Mouse (Mus musculus) neural tube, embryonic 11.5 days (tissue): Measurements from ENCODE around the gene Nlrx1. TPM values are rescaled to one million over a fixed set of nuclear protein-coding genes. Genes with fewer than 3 reads are reported as not detected.

Source experiments
- ATAC-seq: fragments of 200-750 bp; cut with Nextera tagmentation; 2 replicates; pipeline ENCODE4 v1.8.0; 2017; ENCODE audit warnings: moderate number of reproducible peaks, mild to moderate bottlenecking, moderate TSS enrichment, moderate library complexity; ENCODE audit not compliant: insufficient read depth, low FRiP score, low TSS enrichment
- DNase-seq: peaks from one replicate; pipeline ENCODE4 v3.0.0-alpha.2; 2015; ENCODE audit warnings: low spot score
- H3K27ac ChIP-seq: fragments of 300-500 bp; sonication (generic); 2 replicates; pipeline ENCODE4 v1.5.1; 2014; ENCODE audit warnings: low read depth, mild to moderate bottlenecking, low read length
- H3K27me3 ChIP-seq: fragments of 300-500 bp; sonication (generic); 2 replicates; pipeline ENCODE4 v1.6.1; 2014; ENCODE audit warnings: mild to moderate bottlenecking, low read length, mixed read lengths; ENCODE audit not compliant: control insufficient read depth, insufficient read depth
- H3K36me3 ChIP-seq: fragments of 300-500 bp; sonication (generic); 2 replicates; pipeline ENCODE4 v1.6.1; 2014; ENCODE audit warnings: mild to moderate bottlenecking, low read length, moderate library complexity, mixed read lengths; ENCODE audit not compliant: control insufficient read depth, insufficient read depth
- H3K4me1 ChIP-seq: fragments of 300-500 bp; sonication (generic); 2 replicates; pipeline ENCODE4 v1.6.1; 2014; ENCODE audit warnings: low read length, mixed read lengths; ENCODE audit not compliant: control insufficient read depth, insufficient read depth
- H3K4me2 ChIP-seq: fragments of 300-500 bp; sonication (generic); 2 replicates; pipeline ENCODE4 v1.6.1; 2014; ENCODE audit warnings: low read depth, mild to moderate bottlenecking, moderate library complexity
- H3K4me3 ChIP-seq: fragments of 300-500 bp; sonication (generic); 2 replicates; pipeline ENCODE4 v1.5.1; 2014; ENCODE audit warnings: low read depth, low read length
- H3K9ac ChIP-seq: fragments of 300-500 bp; sonication (generic); 2 replicates; pipeline ENCODE4 v1.6.1; 2014; ENCODE audit warnings: mild to moderate bottlenecking, low read length
- H3K9me3 ChIP-seq: fragments of 300-500 bp; sonication (generic); 2 replicates; pipeline ENCODE4 v1.6.1; 2016; ENCODE audit warnings: low read length; ENCODE audit not compliant: control insufficient read depth
- WGBS: fragments of 180-500 bp; shearing (Covaris S2); extraction: QIAGEN DNeasy Blood & Tissue Kit; methylation state at CpG from one replicate; pipeline ENCODE4 v1.1.7; 2014; 5-methylcytosine and 5-hydroxymethylcytosine counted together
- polyA plus RNA-seq: library from polyadenylated mRNA; unstranded; fragments of >200 nt; fragmentation: Nextera tagmentation; extraction: Ambion mirVana; gene quantifications from 2 replicates; pipeline ENCODE4 v1.2.1, GENCODE M21; 2014

Gene Nlrx1
- polyA plus RNA-seq, 1 experiment from 2014 or later, result 2.4 TPM

DNA sequence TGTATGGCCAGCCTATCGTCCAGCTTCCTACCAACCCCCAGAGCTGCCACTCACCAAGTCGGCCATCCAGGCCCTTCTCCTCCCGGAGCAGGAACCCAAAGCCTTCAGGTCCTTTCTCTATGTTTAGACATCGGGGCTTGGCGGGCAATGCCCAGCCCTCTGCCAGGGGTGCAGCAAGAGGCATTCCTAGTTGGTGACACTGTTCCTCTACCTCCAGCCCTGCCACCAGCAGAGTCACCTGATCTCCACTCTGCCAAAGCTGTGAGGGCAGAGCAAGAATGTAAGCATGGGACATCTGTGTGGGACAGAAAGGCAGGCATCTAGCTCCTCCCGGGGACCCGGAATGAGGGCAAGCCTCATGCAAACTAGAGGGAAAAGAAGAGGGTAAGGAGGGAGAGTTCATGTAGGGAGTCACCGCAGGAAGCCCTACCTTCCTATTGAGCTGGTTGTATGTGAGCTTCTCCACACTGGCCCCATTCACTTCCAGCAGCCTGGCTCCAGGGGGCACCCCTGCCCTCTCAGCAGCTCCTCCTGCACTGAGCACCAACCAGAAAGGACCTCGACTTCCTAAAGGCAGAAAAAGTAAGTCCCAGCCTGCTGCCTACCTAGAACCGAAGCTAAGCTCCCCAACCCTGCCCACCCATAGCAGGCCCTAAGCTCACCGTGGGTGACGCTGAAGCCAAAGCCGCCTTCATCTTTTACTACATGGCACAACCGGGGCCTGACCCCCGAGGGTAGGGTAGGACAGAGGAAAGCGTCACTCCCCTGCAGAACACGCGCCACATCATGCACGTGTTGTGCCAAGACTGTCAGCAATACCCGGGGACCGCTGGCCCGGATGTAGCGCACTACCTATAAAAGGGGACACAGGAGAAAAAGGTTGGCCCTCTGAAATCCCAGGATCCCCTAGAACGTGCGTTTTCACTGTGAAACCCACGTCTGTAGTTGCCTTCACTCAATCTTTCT, 18.9 kb downstream of the Nlrx1 start:
- DNase-seq (peak; percentile 62), ATAC-seq (no peak; the same call in 1 of the 2 replicates)
- 44% methylated on average over 26 of the region's 26 CpGs for WGBS
- Histone ChIP-seq H3K36me3 (no peaks in the 10 kb centered on the region), H3K4me3 (no peak overlapping the region), H3K27ac (no peak overlapping the region), H3K27me3 (no peaks in the 10 kb centered on the region), H3K9ac (no peak overlapping the region), H3K9me3 (no peaks in the 10 kb centered on the region), H3K4me1 (peaks cover 3% of the 10 kb centered on the region), H3K4me2 (no peak overlapping the region)

- Histone ChIP-seq H3K9me3 (no peaks in the 10 kb centered on the region), H3K4me1 (no peaks in the 10 kb centered on the region), H3K9ac (no peak overlapping the region), H3K27ac (no peak overlapping the region), H3K4me3 (no peak overlapping the region), H3K36me3 (no peaks in the 10 kb centered on the region), H3K27me3 (no peaks in the 10 kb centered on the region), H3K4me2 (no peak overlapping the region)
- DNase-seq (no peak), ATAC-seq (no peak)
- 81% methylated on average over 6 of the region's 6 CpGs for WGBS
Observed at GRCm38 (mm10) chr9:44247907-44248306, 20.5 kb downstream of the Nlrx1 start.

GRCm38 (mm10) chr9:44243621-44244020, 24.8 kb downstream of the Nlrx1 start:
- no peaks in the 10 kb centered on the region for H3K9me3 ChIP-seq
- H3K9ac ChIP-seq, result no peak overlapping the region
- H3K27me3 ChIP-seq, result no peaks in the 10 kb centered on the region
- ATAC-seq (no peak), DNase-seq (no peak)
- H3K36me3 ChIP-seq, result no peaks in the 10 kb centered on the region
- H3K4me1 ChIP-seq, result no peaks in the 10 kb centered on the region
- no peak overlapping the region for H3K4me3 ChIP-seq
- no peak overlapping the region for H3K27ac ChIP-seq
- H3K4me2 ChIP-seq, result no peak overlapping the region
- WGBS, result 45% methylated on average over 2 of the region's 2 CpGs

DNA sequence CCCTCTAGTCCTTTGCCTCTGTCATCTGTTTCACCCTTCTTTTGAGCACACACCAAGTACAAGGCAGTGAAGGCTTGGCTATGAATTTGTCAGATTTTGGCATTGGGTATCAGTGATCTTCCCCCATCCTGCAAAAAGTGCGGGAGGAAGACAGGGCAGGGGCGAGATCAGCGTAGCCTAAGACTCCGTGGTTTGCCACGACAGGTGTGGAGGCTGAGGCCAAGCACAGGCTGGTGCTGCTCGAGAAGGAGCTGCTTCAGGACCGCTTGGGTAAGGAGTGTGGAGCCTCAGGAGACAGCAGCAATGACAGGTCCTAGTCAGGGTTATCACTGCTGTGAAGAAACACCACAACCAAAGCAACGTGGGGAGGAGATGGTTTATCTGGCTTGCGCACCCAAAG, 27.0 kb downstream of the Nlrx1 start:
- no peak overlapping the region for H3K4me2 ChIP-seq
- no peak for ATAC-seq
- no peaks in the 10 kb centered on the region for H3K36me3 ChIP-seq
- H3K4me1 ChIP-seq, result no peaks in the 10 kb centered on the region
- no peak for DNase-seq
- no peak overlapping the region for H3K9ac ChIP-seq
- H3K4me3 ChIP-seq, result no peak overlapping the region
- H3K27me3 ChIP-seq, result no peaks in the 10 kb centered on the region
- WGBS, result 80% methylated on average over 9 of the region's 9 CpGs
- no peak overlapping the region for H3K27ac ChIP-seq
- H3K9me3 ChIP-seq, result no peaks in the 10 kb centered on the region

- Histone ChIP-seq H3K4me2 (no peak overlapping the region), H3K4me3 (no peak overlapping the region), H3K4me1 (no peaks in the 10 kb centered on the region), H3K9me3 (no peaks in the 10 kb centered on the region), H3K36me3 (no peaks in the 10 kb centered on the region), H3K27ac (no peak overlapping the region), H3K9ac (no peak overlapping the region), H3K27me3 (no peaks in the 10 kb centered on the region)
- WGBS, result 53% methylated on average over 5 of the region's 5 CpGs
- no peak for ATAC-seq
- no peak for DNase-seq
Observed at GRCm38 (mm10) chr9:44240911-44241310, 27.5 kb downstream of the Nlrx1 start.

DNA sequence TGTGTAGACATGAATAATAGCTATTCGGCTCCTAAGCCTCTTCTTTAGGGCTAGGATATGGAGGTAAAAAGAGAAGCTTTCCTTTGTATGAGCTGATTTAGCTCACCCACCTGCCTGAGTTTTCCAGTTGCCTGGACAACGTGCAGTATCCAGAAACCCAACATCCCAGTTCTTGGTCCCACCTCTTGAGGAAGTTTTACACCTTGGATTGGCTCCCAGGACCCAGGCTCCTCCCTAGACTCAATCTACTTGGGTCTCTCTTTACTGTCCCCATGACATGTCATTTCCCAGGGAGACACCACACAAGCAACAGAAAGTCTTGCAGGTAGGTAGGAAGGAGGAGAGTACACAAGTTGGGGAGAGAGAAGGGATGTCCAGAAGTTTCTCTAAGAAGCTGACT, 28.0 kb downstream of the Nlrx1 start, which contains the start of gene Ccdc153:
Gene Ccdc153, plus strand, starts transcription at position 278 of the 400 bp plus-strand sequence.
- H3K9ac ChIP-seq, result no peak within 1 kb of the TSS
- no peak for ATAC-seq
- no peaks in the 10 kb centered on the region for H3K4me1 ChIP-seq
- no peaks in the 10 kb centered on the region for H3K27me3 ChIP-seq
- no peak within 1 kb of the TSS for H3K4me2 ChIP-seq
- no peaks in the 10 kb centered on the region for H3K9me3 ChIP-seq
- no peak within 1 kb of the TSS for H3K27ac ChIP-seq
- H3K36me3 ChIP-seq, result no peaks in the 10 kb centered on the region
- no peak for DNase-seq
- H3K4me3 ChIP-seq, result no peak within 1 kb of the TSS
- WGBS, result 51% methylated on average over 2 of the region's 2 CpGs

- H3K27me3 ChIP-seq, result no peaks in the 10 kb centered on the region
Observed at GRCm38 (mm10) chr9:44239447-44239846, 29.0 kb downstream of the Nlrx1 start.

DNA sequence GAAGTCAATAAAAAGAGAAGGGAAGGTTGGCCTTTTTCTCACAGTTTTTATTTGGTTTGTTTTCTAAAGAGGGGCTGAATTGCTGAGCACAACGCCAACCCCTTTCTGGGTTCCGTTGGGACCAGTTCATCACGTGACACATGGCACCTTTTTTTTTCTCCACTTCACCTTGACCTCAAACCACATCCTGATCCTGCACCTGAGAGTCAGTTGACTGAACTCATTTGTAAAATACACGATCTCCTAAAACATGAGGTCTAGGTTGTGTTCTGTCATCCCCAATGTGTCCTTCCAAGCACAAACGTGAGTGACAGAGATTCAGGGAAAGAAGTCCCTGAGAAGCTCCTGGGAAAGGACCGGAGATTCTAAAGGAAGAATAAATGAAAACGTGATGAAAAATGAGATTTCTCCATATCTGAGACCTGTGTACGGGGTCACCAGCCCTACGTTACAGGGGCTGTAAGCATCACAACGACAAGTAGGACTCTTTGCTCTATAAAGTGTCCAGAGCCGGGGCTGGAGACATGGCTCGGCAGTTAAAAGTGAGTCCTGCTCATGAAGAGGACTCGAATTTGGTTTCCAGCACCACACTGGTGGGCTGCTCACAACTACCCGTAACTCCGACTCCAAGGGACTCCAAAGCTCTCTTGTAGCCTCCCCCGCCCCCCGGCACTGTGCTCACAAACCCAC, 29.8 kb downstream of the Nlrx1 start:
- WGBS, result 80% methylated on average over 17 of the region's 17 CpGs
- H3K36me3 ChIP-seq, result no peaks in the 10 kb centered on the region
- no peak overlapping the region for H3K27ac ChIP-seq
- ATAC-seq, result no peak
- H3K4me2 ChIP-seq, result no peak overlapping the region
- no peak overlapping the region for H3K4me3 ChIP-seq
- H3K9ac ChIP-seq, result no peak overlapping the region
- H3K9me3 ChIP-seq, result no peaks in the 10 kb centered on the region
- DNase-seq, result no peak
- no peaks in the 10 kb centered on the region for H3K4me1 ChIP-seq
- no peaks in the 10 kb centered on the region for H3K27me3 ChIP-seq

More at GRCm38 (mm10) chr9:44239447-44239846, 29.0 kb downstream of the Nlrx1 start:
- no peaks in the 10 kb centered on the region for H3K9me3 ChIP-seq
- 13% methylated on average over 5 of the region's 5 CpGs for WGBS
- H3K4me2 ChIP-seq, result no peak overlapping the region
- DNase-seq (peak; percentile 36), ATAC-seq (no peak)
- H3K27ac ChIP-seq, result no peak overlapping the region
- no peaks in the 10 kb centered on the region for H3K36me3 ChIP-seq
- no peaks in the 10 kb centered on the region for H3K4me1 ChIP-seq
- H3K9ac ChIP-seq, result no peak overlapping the region
- no peak overlapping the region for H3K4me3 ChIP-seq
